Mouse (Mus musculus) MEL (cell line): ENCODE results near the gene Il4i1. TPM values are rescaled to one million over a fixed set of nuclear protein-coding genes. Genes with fewer than 3 reads are reported as not detected.
A peak's percentile ranks its signal among the peaks of the same experiment; 100 is the strongest.

Source experiments
- DNase-seq: peaks from one replicate; pipeline ENCODE4 v3.0.0; 2011; ENCODE audit warnings: low read depth, low spot score
- H3K27ac ChIP-seq: 2 replicates; pipeline ENCODE4 v1.5.1; 2012; ENCODE audit warnings: low read depth, mild to moderate bottlenecking, control low read depth, low read length, moderate library complexity; ENCODE audit not compliant: control insufficient read depth
- H3K27me3 ChIP-seq, 2 experiments: fragments of 150-350 bp in 1 of 2; sonication (generic) in 1 of 2; 2 replicates each; pipeline ENCODE4 v1.6.1; 2012; ENCODE audit warnings: low read length in 2 of 2, mild to moderate bottlenecking in 2 of 2, improper control_type of control experiment in 1 of 2, moderate library complexity in 1 of 2; ENCODE audit not compliant: insufficient read depth in 2 of 2, control insufficient read depth in 1 of 2
- H3K36me3 ChIP-seq, 2 experiments: 2 replicates each; pipeline ENCODE4 v1.6.1; 2012 to 2014; ENCODE audit warnings: low read length in 2 of 2, improper control_type of control experiment in 1 of 2, inconsistent platforms in 1 of 2, mild to moderate bottlenecking in 1 of 2; ENCODE audit not compliant: insufficient read depth in 2 of 2, control insufficient read depth in 1 of 2
- H3K4me1 ChIP-seq, 2 experiments: fragments of 150-350 bp in 1 of 2; sonication (generic) in 1 of 2; 2 replicates each; pipeline ENCODE4 v1.6.1; 2012; ENCODE audit warnings: low read length in 2 of 2, improper control_type of control experiment in 1 of 2, mild to moderate bottlenecking in 1 of 2; ENCODE audit not compliant: insufficient read depth in 2 of 2, control insufficient read depth in 1 of 2
- H3K4me3 ChIP-seq, 2 experiments: fragments of 150-350 bp in 1 of 2; sonication (generic) in 1 of 2; 2 replicates each; pipeline ENCODE4 v1.5.1; 2012; ENCODE audit warnings: low read depth in 2 of 2, low read length in 2 of 2, mild to moderate bottlenecking in 2 of 2, moderate library complexity in 2 of 2, control low read depth in 1 of 2, improper control_type of control experiment in 1 of 2; ENCODE audit not compliant: control insufficient read depth in 1 of 2, insufficient read depth in 1 of 2
- H3K79me2 ChIP-seq: 2 replicates; pipeline ENCODE4 v1.6.1; 2012; ENCODE audit warnings: mild to moderate bottlenecking, low read length, moderate library complexity; ENCODE audit not compliant: control insufficient read depth, poor library complexity, insufficient read depth
- H3K9ac ChIP-seq: 2 replicates; pipeline ENCODE4 v1.6.1; 2012; ENCODE audit warnings: low read depth, mild to moderate bottlenecking, control low read depth, low read length, moderate library complexity; ENCODE audit not compliant: control insufficient read depth, poor library complexity, severe bottlenecking
- H3K9me3 ChIP-seq: fragments of 150-350 bp; sonication (generic); replicated peaks from 2 replicates; pipeline ENCODE4 v1.6.1; 2012; ENCODE audit warnings: mild to moderate bottlenecking, low read length, improper control_type of control experiment, moderate library complexity; ENCODE audit not compliant: insufficient read depth
- BHLHE40 ChIP-seq: IDR thresholded peaks from 2 replicates; pipeline ENCODE4 v1.6.1; 2012; ENCODE audit warnings: low read depth, mild to moderate bottlenecking, inconsistent platforms, low read length, improper control_type of control experiment, borderline replicate concordance
- CHD2 ChIP-seq: IDR thresholded peaks from 2 replicates; pipeline ENCODE4 v1.6.1; 2011; ENCODE audit warnings: low read length, improper control_type of control experiment
- E2F4 ChIP-seq: IDR thresholded peaks from 2 replicates; pipeline ENCODE4 v1.6.1; 2011; ENCODE audit warnings: low read depth, low read length, improper control_type of control experiment, borderline replicate concordance
- EP300 ChIP-seq, 2 experiments: IDR thresholded peaks; 2 replicates each; pipeline ENCODE4 v1.6.1; 2011; ENCODE audit warnings: improper control_type of control experiment in 2 of 2, low read length in 2 of 2, low read depth in 1 of 2, mild to moderate bottlenecking in 1 of 2
- GATA1 ChIP-seq: IDR thresholded peaks from 2 replicates; pipeline ENCODE4 v1.6.1; 2011; ENCODE audit warnings: low read depth, low read length, improper control_type of control experiment
- JUND ChIP-seq: IDR thresholded peaks from 2 replicates; pipeline ENCODE4 v1.6.1; 2011; ENCODE audit warnings: low read depth, mild to moderate bottlenecking, improper control_type of control experiment, low read length
- KAT2A ChIP-seq: conservative IDR thresholded peaks from 2 replicates; pipeline ENCODE4 v1.6.1; 2012; ENCODE audit warnings: low read depth, low read length, improper control_type of control experiment, inconsistent platforms
- MAFK ChIP-seq: IDR thresholded peaks from 2 replicates; pipeline ENCODE4 v1.6.1; 2011; ENCODE audit warnings: low read depth, mild to moderate bottlenecking, low read length, improper control_type of control experiment, borderline replicate concordance
- MAX ChIP-seq: IDR thresholded peaks from 2 replicates; pipeline ENCODE4 v1.6.1; 2011; ENCODE audit warnings: low read length, improper control_type of control experiment
- MAZ ChIP-seq: IDR thresholded peaks from 2 replicates; pipeline ENCODE4 v1.6.1; 2012; ENCODE audit warnings: low read depth, mild to moderate bottlenecking, inconsistent platforms, low read length, improper control_type of control experiment
- MXI1 ChIP-seq: IDR thresholded peaks from 2 replicates; pipeline ENCODE4 v1.6.1; 2011; ENCODE audit warnings: mild to moderate bottlenecking, low read depth, low read length, improper control_type of control experiment
- MYC ChIP-seq: IDR thresholded peaks from 2 replicates; pipeline ENCODE4 v1.6.1; 2011; ENCODE audit warnings: low read depth, mild to moderate bottlenecking, low read length, improper control_type of control experiment, moderate library complexity
- NELFE ChIP-seq: IDR thresholded peaks from 2 replicates; pipeline ENCODE4 v1.6.1; 2011; ENCODE audit warnings: low read depth, low read length, improper control_type of control experiment
- POLR2A ChIP-seq, 2 experiments: IDR thresholded peaks; 2 replicates each; pipeline ENCODE4 v1.6.1; 2011 to 2012; ENCODE audit warnings: low read length in 2 of 2, mild to moderate bottlenecking in 2 of 2, control low read depth in 1 of 2, improper control_type of control experiment in 1 of 2, low read depth in 1 of 2, moderate library complexity in 1 of 2; ENCODE audit not compliant: control insufficient read depth in 1 of 2, insufficient read depth in 1 of 2, poor library complexity in 1 of 2
- POLR2AphosphoS5 ChIP-seq: IDR thresholded peaks from 2 replicates; pipeline ENCODE4 v1.6.1; 2012; ENCODE audit warnings: low read depth, borderline replicate concordance, mild to moderate bottlenecking, inconsistent platforms, low read length, moderate library complexity, mixed read lengths
- RAD21 ChIP-seq: IDR thresholded peaks from 2 replicates; pipeline ENCODE4 v1.6.1; 2011; ENCODE audit warnings: mild to moderate bottlenecking, low read depth, low read length, improper control_type of control experiment
- SIN3A ChIP-seq: IDR thresholded peaks from 2 replicates; pipeline ENCODE4 v1.6.1; 2012; ENCODE audit warnings: low read length, improper control_type of control experiment, inconsistent platforms
- TBP ChIP-seq: IDR thresholded peaks from 2 replicates; pipeline ENCODE4 v1.8.0; 2011; ENCODE audit warnings: low read depth, low read length, improper control_type of control experiment
- TCF12 ChIP-seq: IDR thresholded peaks from 2 replicates; pipeline ENCODE4 v1.6.1; 2014; ENCODE audit warnings: low read depth, mild to moderate bottlenecking, inconsistent platforms, low read length, improper control_type of control experiment, moderate library complexity
- polyA plus RNA-seq, 2 experiments: library from polyadenylated mRNA; stranded (reverse) in 1 of 2; unstranded in 1 of 2; fragments of >175 nt in 1 of 2; fragments of >200 nt in 1 of 2; gene quantifications; 2 replicates each; pipeline versions ENCODE4 v1.2.1 to v1.2.4; 2012; ENCODE audit warnings: low replicate concordance in 2 of 2, low read depth in 1 of 2; ENCODE audit not compliant: insufficient read length in 2 of 2, insufficient read depth in 1 of 2, missing spikeins in 1 of 2
- total RNA-seq: library from RNA; depleted of rRNA; stranded (reverse); fragments of 300-350 nt; gene quantifications from 2 replicates; pipeline ENCODE4 v1.2.3, GENCODE M21; 2012

Gene Il4i1
- total and polyA plus RNA-seq, 3 experiments: 0.54 to 0.73 TPM; not detected in 1

- H3K27ac ChIP-seq: peak overlapping the region; percentile 29
- TF ChIP-seq POLR2A (IDR thresholded peaks at IDR 0.05; ENCODE audit: control insufficient read depth in 1 of 2, insufficient read depth in 1 of 2, low read depth in 1 of 2, low read length in 2 of 2, poor library complexity in 1 of 2): no peak
- H3K4me1 ChIP-seq: peaks cover 12 to 31% of the 10 kb centered on the region in 2 experiments; a peak in 3 of 4 replicates
- no peaks in the 10 kb centered on the region for H3K27me3 ChIP-seq
- peak overlapping the region; percentile 85 to 87 for H3K4me3 ChIP-seq
- no peak for DNase-seq
- H3K79me2 ChIP-seq: peaks cover 46% of the 10 kb centered on the region
- H3K36me3 ChIP-seq: peaks cover 9 to 27% of the 10 kb centered on the region in 2 experiments
- H3K9me3 ChIP-seq: no peaks in the 10 kb centered on the region
- H3K9ac ChIP-seq: peak overlapping the region; percentile 74
Measured at GRCm38 (mm10) chr7:44814952-44815553, 1.1 kb upstream of the Il4i1 start.

- Histone ChIP-seq H3K9me3 (no peaks in the 10 kb centered on the region), H3K79me2 (peaks cover 61% of the 10 kb centered on the region), H3K27ac (peak within 1 kb of the TSS; percentile 93), H3K4me1 (peaks cover 25 to 46% of the 10 kb centered on the region in 2 experiments), H3K36me3 (peaks cover 8 to 41% of the 10 kb centered on the region in 2 experiments), H3K27me3 (no peaks in the 10 kb centered on the region), H3K9ac (peak within 1 kb of the TSS; percentile 97), H3K4me3 (peak within 1 kb of the TSS; percentile 87 to 94)
- peak; percentile 85 for DNase-seq
- TF ChIP-seq POLR2AphosphoS5 (no peak), MYC (peak; percentile 12; the same call in 1 of the 2 replicates), JUND (no peak), SIN3A (peak; percentile 39), POLR2A (IDR thresholded peaks at IDR 0.05; ENCODE audit: control insufficient read depth in 1 of 2, insufficient read depth in 1 of 2, low read depth in 1 of 2, low read length in 2 of 2, poor library complexity in 1 of 2) (peak; percentile 41 to 97), MAFK (no peak), E2F4 (peak; percentile 4; the same call in 1 of the 2 replicates), CHD2 (no peak), MAX (no peak; the same call in 1 of the 2 replicates), TCF12 (0 out of 2 replicates have a peak, but pooled peaks have one; percentile 7), KAT2A (peak; percentile 11; the same call in 1 of the 2 replicates), RAD21 (no peak), TBP (peak; percentile 7; the same call in 1 of the 2 replicates), EP300 (IDR thresholded peaks at IDR 0.05; ENCODE audit: low read depth in 1 of 2, low read length in 2 of 2) (no peak), NELFE (no peak), GATA1 (peak; percentile 26; the same call in 1 of the 2 replicates), BHLHE40 (no peak), MAZ (peak; percentile 7; the same call in 1 of the 2 replicates), MXI1 (peak; percentile 69)
Measured at GRCm38 (mm10) chr7:44816470-44817021, 359 bp downstream of the Il4i1 start, which contains the start of gene Atf5. TSS of gene Atf5 (minus strand) at chr7:44816658.
